Mouse (Mus musculus) bone marrow, adult 2 months (tissue): ENCODE results near the gene Hoxa5. TPM values are rescaled to one million over a fixed set of nuclear protein-coding genes. Genes with fewer than 3 reads are reported as not detected.

Source experiments
- H3K27ac ChIP-seq: fragments of 200-500 bp; 2 replicates; pipeline ENCODE4 v1.5.1; 2012; ENCODE audit warnings: low read depth, mild to moderate bottlenecking, control low read depth, inconsistent platforms, low read length; ENCODE audit not compliant: control insufficient read depth, poor library complexity, insufficient read depth
- H3K4me1 ChIP-seq: fragments of 200-500 bp; 2 replicates; pipeline ENCODE4 v1.6.1; 2011; ENCODE audit warnings: low read length; ENCODE audit not compliant: control insufficient read depth, insufficient read depth
- H3K4me3 ChIP-seq: fragments of 200-500 bp; replicated peaks from 2 replicates; pipeline ENCODE3; 2011; ENCODE audit warnings: mild to moderate bottlenecking, low read depth, low read length, control low read depth; ENCODE audit not compliant: control insufficient read depth
- CTCF ChIP-seq: fragments of 200-500 bp; IDR thresholded peaks from 2 replicates; pipeline ENCODE4 v1.5.1; 2011; ENCODE audit warnings: low read length, control low read depth; ENCODE audit not compliant: control insufficient read depth, insufficient read depth
- POLR2A ChIP-seq: fragments of 200-500 bp; IDR thresholded peaks from 2 replicates; pipeline ENCODE4 v1.6.1; 2011; ENCODE audit warnings: low read depth, mild to moderate bottlenecking, control low read depth, low read length, borderline replicate concordance; ENCODE audit not compliant: control insufficient read depth
- WGBS: fragments of 180-500 bp; shearing (Covaris S2); methylation state at CpG from one replicate; pipeline ENCODE4 v1.1.7; 2018; 5-methylcytosine and 5-hydroxymethylcytosine counted together
- polyA plus RNA-seq: library from polyadenylated mRNA; stranded (reverse); fragments of >200 nt; gene quantifications from 2 replicates; pipeline ENCODE4 v1.2.4, GENCODE M21; 2011; ENCODE audit warnings: low replicate concordance; ENCODE audit not compliant: missing spikeins, insufficient read depth, insufficient read length

The Hoxa5 gene
- polyA plus RNA-seq, 1 experiment: 2.4 TPM

DNA sequence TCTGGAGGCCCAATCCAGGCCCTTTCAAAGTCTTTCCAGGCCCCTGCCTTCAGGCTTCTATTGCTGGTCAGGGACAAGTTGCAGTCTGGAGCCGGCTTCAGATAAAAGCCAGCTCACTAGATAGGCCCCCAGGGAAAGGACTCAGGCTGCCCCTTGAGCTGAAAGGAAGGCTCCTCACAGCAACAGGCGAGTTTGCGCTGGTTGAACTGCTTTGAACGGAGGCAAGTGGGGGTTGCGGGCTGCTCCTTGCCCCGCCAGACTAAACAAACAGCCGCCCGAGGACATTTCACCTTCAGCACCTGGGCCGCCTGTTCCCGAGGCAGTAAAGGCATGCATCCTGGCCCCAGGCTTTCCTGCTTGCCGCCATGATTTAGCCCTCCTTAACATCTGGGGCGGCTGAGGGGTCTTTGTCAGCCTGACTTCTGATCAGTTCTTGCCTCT is 39.3 kb upstream of the Hoxa5 start:
- WGBS: 25% methylated on average over 12 of the region's 12 CpGs
- no peak for TF ChIP-seq POLR2A
- TF ChIP-seq CTCF: no peak
- H3K4me3 ChIP-seq: no peak overlapping the region
- no peaks in the 10 kb centered on the region for H3K4me1 ChIP-seq
- H3K27ac ChIP-seq: no peak overlapping the region

GRCm38 (mm10) chr6:52242801-52243332 is 38.5 kb upstream of the Hoxa5 start:
- no peak overlapping the region for H3K27ac ChIP-seq
- TF ChIP-seq POLR2A (no peak), CTCF (no peak)
- H3K4me3 ChIP-seq: no peak overlapping the region
- 24% methylated on average over 4 of the region's 4 CpGs for WGBS
- H3K4me1 ChIP-seq: no peaks in the 10 kb centered on the region

GRCm38 (mm10) chr6:52241001-52241621 is 36.7 kb upstream of the Hoxa5 start:
- TF ChIP-seq POLR2A: no peak
- TF ChIP-seq CTCF: no peak
- Histone ChIP-seq H3K4me1 (no peaks in the 10 kb centered on the region), H3K4me3 (no peak overlapping the region), H3K27ac (no peak overlapping the region)
- WGBS: 20% methylated on average over 9 of the region's 9 CpGs

- WGBS: 10% methylated on average over 35 of the region's 35 CpGs
- H3K4me3 ChIP-seq: no peak within 1 kb of the TSS
- H3K4me1 ChIP-seq: no peaks in the 10 kb centered on the region
- H3K27ac ChIP-seq: no peak within 1 kb of the TSS; the same call in 1 of the 2 replicates
- TF ChIP-seq POLR2A (no peak), CTCF (peak; percentile 77)
Measured at GRCm38 (mm10) chr6:52240389-52241000, 36.1 kb upstream of the Hoxa5 start, which contains the start of gene Hoxa10. Gene Hoxa10, minus strand, starts transcription at chr6:52240854.

- WGBS: 8% methylated on average over 30 of the region's 30 CpGs
- H3K4me1 ChIP-seq: no peaks in the 10 kb centered on the region
- no peak overlapping the region for H3K4me3 ChIP-seq
- no peak overlapping the region; the same call in 1 of the 2 replicates for H3K27ac ChIP-seq
- TF ChIP-seq CTCF (no peak), POLR2A (no peak)
Measured at GRCm38 (mm10) chr6:52239625-52240388, 35.4 kb upstream of the Hoxa5 start.

GRCm38 (mm10) chr6:52238976-52239375 is 34.6 kb upstream of the Hoxa5 start:
- Histone ChIP-seq H3K4me1 (no peaks in the 10 kb centered on the region), H3K4me3 (no peak overlapping the region), H3K27ac (no peak overlapping the region)
- TF ChIP-seq POLR2A (no peak), CTCF (no peak)
- 34% methylated on average over 7 of the region's 7 CpGs for WGBS

- Histone ChIP-seq H3K4me1 (no peaks in the 10 kb centered on the region), H3K27ac (no peak overlapping the region), H3K4me3 (no peak overlapping the region)
- WGBS: 56% methylated on average over 7 of the region's 7 CpGs
- TF ChIP-seq POLR2A: no peak
- TF ChIP-seq CTCF: no peak
Measured at GRCm38 (mm10) chr6:52238155-52238545, 33.8 kb upstream of the Hoxa5 start.
